ENCODE assay signal across 8 mouse cellular contexts in genomic region chr5:113874063-113875024, GRCm38 (mm10). TPM values are rescaled to one million over a fixed set of nuclear protein-coding genes. Genes with fewer than 3 reads are reported as not detected.
DNase-seq lines count a peak whose midpoint lies in the region; ATAC-seq lines count a peak whose summit lies in the region.

No protein-coding gene starts in this region.

- ATAC-seq in limb, embryonic 15.5 days (ENCODE audit: insufficient number of reproducible peaks, low FRiP score, low TSS enrichment, low read depth) = no peak
- no peak for ATAC-seq in megakaryocyte progenitor cell, adult 5-6 weeks (replicated peaks; ENCODE audit: poor library complexity)

- H3K4me3 ChIP-seq in heart, embryonic 10.5 days = peak overlapping the region; percentile 49
- H3K4me3 ChIP-seq in limb, embryonic 15.5 days = no peak overlapping the region

- peaks cover 86% of the 10 kb centered on the region for H3K4me1 ChIP-seq in heart, embryonic 10.5 days
- H3K4me1 ChIP-seq in limb, embryonic 15.5 days = peaks cover 59% of the 10 kb centered on the region

- no peaks in the 10 kb centered on the region for H3K9me3 ChIP-seq in heart, embryonic 10.5 days
- no peaks in the 10 kb centered on the region for H3K9me3 ChIP-seq in limb, embryonic 15.5 days

- DNase-seq in heart, embryonic 10.5 days (ENCODE audit: low spot score) = no peak
- no peak for DNase-seq in heart, adult 11 months
- DNase-seq in retina, postnatal 1 day = peak; percentile 56
- DNase-seq in retina, embryonic 14.5 days (ENCODE audit: low spot score) = no peak
- no peak for DNase-seq in frontal cortex, postnatal 10 days (ENCODE audit: low spot score in 2 of 2)
- DNase-seq in adrenal gland, adult 8-10 months = no peak

- peak overlapping the region; percentile 93 for H3K27ac ChIP-seq in heart, embryonic 10.5 days
- H3K27ac ChIP-seq in limb, embryonic 15.5 days = peak overlapping the region; percentile 81

- no peak overlapping the region for H3K9ac ChIP-seq in limb, embryonic 15.5 days

- H3K27me3 ChIP-seq in heart, embryonic 10.5 days (ENCODE audit: insufficient read depth, poor library complexity, severe bottlenecking) = no peaks in the 10 kb centered on the region
- H3K27me3 ChIP-seq in limb, embryonic 15.5 days = no peaks in the 10 kb centered on the region

- H3K36me3 ChIP-seq in heart, embryonic 10.5 days = peaks cover 40% of the 10 kb centered on the region
- H3K36me3 ChIP-seq in limb, embryonic 15.5 days = peaks cover 22% of the 10 kb centered on the region

- H3K4me2 ChIP-seq in limb, embryonic 15.5 days = peak overlapping the region; percentile 33; the same call in 1 of the 2 replicates

- WGBS in heart, embryonic 10.5 days = 59% methylated on average over 19 of the region's 19 CpGs
- 68% methylated on average over 19 of the region's 19 CpGs for WGBS in limb, embryonic 15.5 days

RNA-seq across cellular contexts. Expression of gene Coro1c, which starts 34.2 kb away (rescaled TPM):
- 163 and 178 TPM in 2 replicates for polyA plus RNA-seq in heart, embryonic 10.5 days (2016; fragmentation: Nextera tagmentation; extraction: Ambion mirVana)
- polyA plus RNA-seq in limb, embryonic 15.5 days (2015; fragmentation: Nextera tagmentation; extraction: Ambion mirVana) = 98.4 and 105 TPM in 2 replicates
- total RNA-seq in megakaryocyte progenitor cell, adult 5-6 weeks (2015) = 59.7 and 63.9 TPM in 2 replicates
- total RNA-seq in megakaryocyte progenitor cell, adult 5-6 weeks (2017) = 81.8 and 83.9 TPM in 2 replicates
- 10 to 100 TPM; 47.0 to 99.8 (median 77.0) TPM for total RNA-seq in adrenal gland, adult 8-10 months (2022)

RNA-seq across cellular contexts. Expression of gene Selplg, which starts 41.9 kb away (rescaled TPM):
- polyA plus RNA-seq in heart, embryonic 10.5 days (2016; fragmentation: Nextera tagmentation; extraction: Ambion mirVana) = 0.64 and 1.3 TPM in 2 replicates
- polyA plus RNA-seq in limb, embryonic 15.5 days (2015; fragmentation: Nextera tagmentation; extraction: Ambion mirVana) = 5.5 and 8.3 TPM in 2 replicates
- 244 and 245 TPM in 2 replicates for total RNA-seq in megakaryocyte progenitor cell, adult 5-6 weeks (2015)
- total RNA-seq in megakaryocyte progenitor cell, adult 5-6 weeks (2017) = 82.0 and 99.0 TPM in 2 replicates
- 1 to 10 TPM; 4.4 to 8.6 (median 5.9) TPM for total RNA-seq in adrenal gland, adult 8-10 months (2022)

Comparison
In these comparisons a context has a peak if more than half of its experiments do, and no peak if none do; other contexts are left out.
1. RNA of gene Selplg, which starts 41.9 kb away (total RNA-seq): 82.0 to 245 TPM in megakaryocyte progenitor cell, adult 5-6 weeks; 4.4 to 8.6 TPM in adrenal gland, adult 8-10 months; every median in the first group is over 4 times any median in the second.